Mouse (Mus musculus): Measurements from ENCODE around the gene Cfap77.

Gene Cfap77

DNA sequence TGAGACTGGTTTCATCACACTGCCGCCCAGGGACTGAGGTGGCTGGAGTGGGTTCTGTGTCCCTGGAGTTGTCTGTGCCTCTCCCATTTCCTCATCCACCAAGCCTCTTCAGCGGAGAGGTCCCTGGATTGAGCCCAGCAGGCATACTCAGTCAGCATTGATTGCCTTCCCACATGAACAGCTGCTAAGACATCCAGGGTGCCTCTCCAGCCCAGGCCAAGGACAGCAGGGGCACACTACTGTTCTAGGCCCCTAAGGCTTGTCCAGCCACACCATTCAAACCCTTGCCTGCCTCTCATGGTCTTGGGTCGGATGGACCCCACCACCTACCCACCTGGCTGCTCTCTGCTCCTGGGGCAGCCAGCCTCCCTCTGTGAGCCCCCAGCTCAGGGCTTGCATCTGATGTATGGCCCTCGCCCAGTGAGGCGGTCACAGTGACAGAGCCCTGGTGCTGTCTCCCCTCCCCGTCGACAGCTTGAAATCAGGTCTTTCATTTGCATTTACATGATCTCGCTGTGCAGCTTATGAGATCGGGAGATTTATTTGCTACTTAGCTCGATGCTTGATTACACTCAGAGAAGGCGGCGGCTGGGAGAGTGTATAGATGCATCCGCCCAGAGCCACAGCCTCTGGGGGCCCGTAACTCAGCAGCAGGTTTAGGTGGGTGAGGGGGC lies 57.6 kb downstream of the Cfap77 start:
- DNase-seq (ENCODE audit: low spot score in 2 of 2): no peak

DNA sequence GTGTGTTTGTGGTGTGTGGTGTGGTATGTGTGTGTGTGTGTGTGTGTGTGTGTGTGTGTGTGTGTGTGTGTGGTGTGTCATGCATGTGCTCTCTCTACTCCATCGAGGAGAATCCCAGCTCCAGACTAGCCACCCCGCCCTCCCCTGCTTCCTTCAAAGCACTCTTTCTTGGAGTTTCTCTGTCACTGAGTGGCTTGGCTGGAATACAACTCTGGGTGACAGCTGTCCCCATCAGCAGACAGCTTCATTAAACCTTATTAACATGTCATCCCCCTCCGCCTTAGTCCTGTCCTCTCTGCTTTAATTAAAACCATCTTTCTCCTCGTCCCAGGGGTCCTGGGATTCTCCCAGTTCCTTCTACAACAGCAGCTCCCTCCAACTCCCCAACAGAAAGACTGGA lies 59.4 kb downstream of the Cfap77 start:
- DNase-seq (ENCODE audit: low spot score in 2 of 2): no peak

DNA sequence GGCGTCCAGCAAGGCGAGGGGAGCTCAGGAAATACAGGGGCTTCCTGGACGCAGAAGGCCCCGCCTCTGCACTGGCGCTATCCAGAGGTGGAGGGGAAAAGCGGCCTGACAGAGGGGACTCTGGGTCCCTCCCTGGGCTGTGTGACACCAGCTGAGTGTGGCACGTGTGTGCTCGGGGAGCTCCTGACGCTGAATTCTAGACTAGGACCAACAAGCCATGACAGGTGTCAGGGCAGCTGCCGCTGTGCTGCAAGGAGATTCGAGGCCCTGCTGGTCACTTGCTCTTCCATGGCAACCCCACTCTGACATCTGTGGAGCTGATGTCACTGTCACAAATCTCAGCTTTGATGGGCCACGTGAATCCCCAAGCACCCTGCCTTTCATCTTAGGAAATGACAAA lies 60.9 kb downstream of the Cfap77 start:
- no peak for DNase-seq (ENCODE audit: low spot score in 2 of 2)

DNA sequence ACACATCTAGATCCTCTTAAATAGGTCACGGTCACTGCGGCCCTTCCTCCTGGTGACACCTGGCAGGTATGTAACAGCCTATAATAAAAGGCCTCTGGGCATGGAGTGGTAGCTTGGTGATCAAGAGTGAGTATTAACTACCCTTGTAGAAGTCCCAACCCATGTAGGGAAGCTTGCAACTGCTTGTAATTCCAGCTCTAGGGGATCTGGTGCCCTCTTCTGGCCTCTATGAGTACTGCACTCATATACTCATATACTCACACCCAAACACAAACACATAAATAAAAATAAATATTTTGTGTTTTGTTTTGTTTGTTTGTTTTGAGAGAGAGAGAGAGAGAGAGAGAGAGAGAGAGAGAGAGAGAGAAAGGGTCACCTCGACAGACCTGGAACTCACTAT lies 66.1 kb downstream of the Cfap77 start:
- DNase-seq (ENCODE audit: low spot score in 2 of 2): no peak

DNA sequence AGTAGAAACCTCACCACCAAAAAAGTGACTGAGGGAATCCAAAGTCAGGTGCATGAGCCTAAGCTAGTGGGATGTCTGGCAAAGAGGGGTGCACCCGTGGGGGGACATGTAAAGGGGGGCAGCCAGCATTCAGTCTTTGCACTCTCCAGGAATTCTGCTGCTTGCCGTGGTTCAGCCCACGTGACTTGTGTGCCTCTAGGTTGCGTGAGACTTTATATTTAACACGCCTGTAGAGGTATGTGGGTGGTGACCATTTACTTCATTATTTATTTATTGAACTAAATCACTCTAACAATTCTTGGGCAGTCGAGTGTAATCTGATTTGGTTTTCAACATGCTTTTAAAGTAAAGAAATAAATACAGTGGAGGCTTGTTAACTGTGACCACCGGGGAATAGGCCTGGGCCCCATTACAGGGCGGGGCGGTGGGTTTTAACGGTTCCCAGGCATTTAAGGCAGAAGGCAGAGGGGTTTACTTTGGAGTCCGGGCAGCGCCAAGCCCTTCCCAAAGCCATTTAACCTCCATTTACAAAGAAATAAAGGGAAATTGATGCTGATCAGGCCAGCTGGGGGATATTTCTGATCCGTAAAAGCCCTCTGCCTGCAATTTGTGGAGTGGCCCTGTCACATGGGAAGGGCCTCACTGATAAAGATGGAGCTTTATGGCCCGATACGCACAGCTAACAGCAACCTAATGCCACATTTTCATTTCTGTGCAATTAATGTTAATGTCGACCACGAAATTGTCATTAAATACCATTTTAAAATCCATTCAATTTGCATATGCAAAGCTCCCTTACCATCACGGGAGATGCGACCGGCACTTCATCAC lies 74.6 kb downstream of the Cfap77 start:
- DNase-seq (ENCODE audit: low spot score in 2 of 2): no peak

DNA sequence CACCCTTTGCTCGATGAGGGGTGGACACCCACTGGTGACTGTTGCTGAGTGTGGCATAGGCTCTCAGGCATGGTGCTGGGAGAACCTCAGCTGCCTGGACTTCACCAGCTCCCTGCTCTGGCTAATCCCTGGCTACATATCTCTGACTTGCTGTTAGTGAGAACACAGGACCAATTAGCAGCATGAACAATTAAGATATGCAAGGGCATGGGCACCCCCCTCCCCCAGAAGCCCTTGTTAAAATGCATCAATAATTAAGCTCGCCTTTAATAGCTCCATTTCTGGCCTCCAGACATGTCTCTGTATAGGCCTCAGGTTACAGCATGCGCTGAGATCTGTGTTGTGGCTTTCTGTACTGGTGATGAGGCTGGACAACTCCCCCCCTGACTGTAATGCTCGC lies 76.4 kb downstream of the Cfap77 start:
- DNase-seq (ENCODE audit: low spot score in 2 of 2): no peak

DNA sequence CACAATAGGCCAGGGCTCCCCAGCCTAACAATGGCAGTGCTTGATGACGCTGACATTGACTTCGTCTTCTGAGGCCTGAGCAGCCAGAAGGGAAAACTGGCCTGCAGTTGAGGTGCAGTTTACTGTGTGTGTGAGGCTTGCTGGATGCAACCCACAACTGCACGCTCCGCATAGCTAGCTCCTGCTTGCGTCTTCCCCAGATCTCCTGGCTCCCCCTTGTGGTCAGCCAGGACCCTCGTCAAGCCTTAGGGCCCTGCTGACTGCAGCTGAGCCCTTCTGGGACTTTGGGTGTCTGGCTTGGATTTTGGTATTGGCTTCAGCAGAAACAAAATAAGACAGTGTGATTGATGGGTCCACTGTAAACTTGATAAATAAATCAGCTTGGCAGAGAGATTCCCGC lies 78.2 kb downstream of the Cfap77 start:
- DNase-seq (ENCODE audit: low spot score in 2 of 2): peak; percentile 11 to 12

DNA sequence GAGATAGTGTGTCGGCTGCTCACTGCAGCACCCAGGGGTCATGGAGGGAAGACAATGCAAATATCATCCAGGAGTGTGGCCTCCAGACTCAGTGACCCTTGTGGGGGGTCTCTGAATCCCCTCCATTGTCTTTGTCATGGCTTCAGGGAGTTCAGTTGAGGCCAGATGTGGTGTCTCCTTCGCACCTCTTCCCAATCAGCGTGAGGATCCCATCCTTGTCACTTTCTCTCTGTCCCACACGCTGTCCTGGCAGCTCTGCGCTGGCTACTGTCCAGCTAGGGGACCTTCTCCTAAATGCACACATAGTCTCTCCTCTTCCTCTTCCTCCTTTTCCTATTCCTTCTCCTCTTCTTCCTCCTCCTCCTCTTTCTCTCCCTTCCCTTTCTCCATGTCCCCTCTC lies 79.3 kb downstream of the Cfap77 start:
- no peak for DNase-seq (ENCODE audit: low spot score in 2 of 2)

DNA sequence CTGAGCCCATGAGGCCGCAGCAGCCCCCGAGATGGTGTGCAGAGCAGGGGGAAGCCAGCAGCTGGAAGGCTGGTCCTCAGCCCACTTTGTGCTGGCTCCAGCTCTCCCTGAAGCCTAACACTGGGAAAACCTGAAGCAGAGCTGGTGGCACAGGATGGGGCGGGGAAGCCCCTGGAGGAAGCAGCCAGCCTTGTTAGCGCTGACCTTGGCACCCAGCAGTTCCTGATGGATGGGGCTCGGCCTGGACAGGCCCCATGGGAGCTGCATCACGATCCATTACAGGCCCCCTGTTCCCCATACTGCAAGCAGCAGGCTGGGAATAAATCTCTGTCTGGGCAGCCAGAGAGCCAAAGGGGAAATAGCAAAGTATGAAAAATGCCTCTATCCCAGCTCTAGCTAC lies 80.3 kb downstream of the Cfap77 start:
- DNase-seq (ENCODE audit: low spot score in 2 of 2): no peak

DNA sequence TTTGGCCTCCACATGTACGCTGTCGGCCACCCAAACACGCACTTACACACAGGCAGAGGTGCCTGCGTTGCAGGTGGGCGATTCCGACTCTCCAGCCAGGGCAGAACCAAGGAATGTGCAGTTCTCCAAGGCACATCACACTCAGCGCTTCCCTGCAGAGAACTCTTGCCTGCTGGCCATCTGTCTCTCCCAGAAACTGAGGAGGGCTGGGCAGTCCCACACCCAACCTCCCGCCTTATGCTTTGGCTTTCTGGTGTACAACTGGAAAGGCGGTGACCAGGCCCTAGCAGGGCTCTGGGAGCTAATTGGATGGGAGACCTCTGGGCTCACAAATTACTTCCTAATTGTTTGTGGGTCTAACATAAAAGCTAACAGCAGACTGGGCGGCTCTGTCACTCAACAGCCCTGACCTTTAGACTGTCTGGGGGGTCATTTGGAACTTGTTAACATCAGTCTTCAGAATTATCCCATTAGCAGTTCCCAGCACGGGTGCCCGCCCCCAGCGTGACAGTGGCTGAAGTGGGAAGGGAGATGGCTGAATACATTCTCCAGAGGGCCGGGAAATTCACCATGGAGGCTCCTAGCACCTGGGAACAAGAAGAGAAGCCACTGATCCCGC lies 80.9 kb downstream of the Cfap77 start:
- DNase-seq (ENCODE audit: low spot score in 2 of 2): no peak

DNA sequence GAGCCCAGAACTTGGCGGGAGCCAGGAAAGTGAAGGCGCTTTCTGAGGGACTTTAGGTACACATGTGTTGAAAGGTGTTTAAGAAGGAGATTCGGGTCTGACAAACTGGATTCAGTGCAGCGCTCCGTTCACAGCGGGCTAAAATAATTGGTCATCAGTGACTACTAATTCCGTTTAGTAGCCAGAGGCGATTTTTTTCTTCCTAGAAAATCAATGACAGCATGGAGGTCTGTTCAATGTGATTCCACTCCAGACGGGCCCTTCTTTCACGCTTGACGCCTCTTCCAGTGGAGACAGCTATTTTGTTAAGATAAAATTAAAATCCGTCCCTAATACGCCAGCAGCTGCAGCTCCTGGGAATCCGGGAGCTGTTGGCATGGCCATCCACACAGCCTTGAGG lies 84.4 kb downstream of the Cfap77 start:
- no peak for DNase-seq (ENCODE audit: low spot score in 2 of 2)

DNA sequence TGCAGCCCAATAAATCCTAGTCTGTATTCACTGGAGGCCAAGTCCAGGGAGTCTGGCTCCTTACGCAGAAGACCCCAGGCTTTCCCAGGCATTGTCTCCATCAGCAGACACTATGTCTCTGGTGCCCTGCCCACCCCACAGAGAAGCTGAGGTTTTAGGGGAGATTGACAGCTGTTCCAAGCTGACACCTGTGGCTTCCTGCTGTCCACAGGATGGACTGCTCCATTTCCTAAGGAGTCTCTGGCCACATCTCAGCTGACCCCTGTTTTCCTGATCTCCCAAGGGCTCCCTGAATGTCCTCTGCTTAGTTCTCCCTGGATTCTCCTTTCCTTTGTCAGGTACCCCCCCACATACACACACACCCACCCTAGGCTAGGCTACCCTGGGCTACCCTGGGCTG lies 86.6 kb downstream of the Cfap77 start:
- DNase-seq (ENCODE audit: low spot score in 2 of 2): no peak

DNA sequence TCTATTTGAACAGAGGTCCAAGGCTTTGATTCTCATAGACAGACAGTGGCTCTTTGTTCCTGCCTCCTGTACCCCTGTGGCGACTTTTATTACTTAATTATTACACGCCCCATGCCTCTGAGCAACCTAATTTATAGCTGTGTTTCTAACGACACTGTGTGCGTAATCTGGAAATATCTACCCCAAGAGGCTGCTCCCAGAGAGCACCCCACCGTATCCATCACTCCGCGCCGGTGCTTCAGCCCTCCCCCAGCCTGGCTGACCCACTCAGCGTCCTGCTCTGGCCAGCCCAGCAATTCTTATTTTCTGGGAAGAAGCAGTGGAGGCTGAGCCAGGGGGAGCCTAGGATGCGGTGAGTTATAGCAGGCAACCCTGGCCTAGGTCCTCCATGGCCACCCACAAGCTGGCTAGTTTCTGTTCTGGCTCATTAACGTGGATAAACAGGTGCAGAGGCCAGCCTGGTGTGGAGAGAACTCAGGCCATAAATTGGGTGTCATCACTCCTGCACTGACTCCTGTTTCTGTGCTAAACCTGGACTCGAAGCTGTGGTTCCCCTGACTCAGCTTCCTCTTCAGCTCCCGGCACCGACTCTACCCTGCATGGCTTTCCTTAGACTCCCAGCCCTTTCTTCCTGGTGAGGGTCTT lies 88.6 kb downstream of the Cfap77 start:
- no peak for DNase-seq (ENCODE audit: low spot score in 2 of 2)

DNA sequence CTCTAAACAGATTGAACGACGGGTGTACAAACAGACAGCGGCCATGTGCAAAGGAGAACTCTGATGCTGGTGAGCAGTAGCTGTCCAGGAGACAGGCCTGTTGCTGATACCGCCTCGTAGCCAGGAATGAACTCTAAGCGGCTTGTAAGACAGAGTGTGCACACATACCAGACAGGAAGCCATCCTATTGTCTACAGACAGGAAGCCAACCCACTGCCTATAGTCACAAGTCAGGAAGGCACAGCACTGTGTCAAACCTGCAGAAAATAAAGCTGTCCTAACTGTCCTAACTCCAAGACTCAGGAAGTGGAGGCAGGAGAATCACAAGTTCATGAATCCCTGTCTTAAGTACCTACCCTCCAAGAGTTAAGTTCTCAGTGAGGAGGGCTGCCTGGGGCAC lies 91.3 kb downstream of the Cfap77 start:
- DNase-seq (ENCODE audit: low spot score in 2 of 2): no peak

DNA sequence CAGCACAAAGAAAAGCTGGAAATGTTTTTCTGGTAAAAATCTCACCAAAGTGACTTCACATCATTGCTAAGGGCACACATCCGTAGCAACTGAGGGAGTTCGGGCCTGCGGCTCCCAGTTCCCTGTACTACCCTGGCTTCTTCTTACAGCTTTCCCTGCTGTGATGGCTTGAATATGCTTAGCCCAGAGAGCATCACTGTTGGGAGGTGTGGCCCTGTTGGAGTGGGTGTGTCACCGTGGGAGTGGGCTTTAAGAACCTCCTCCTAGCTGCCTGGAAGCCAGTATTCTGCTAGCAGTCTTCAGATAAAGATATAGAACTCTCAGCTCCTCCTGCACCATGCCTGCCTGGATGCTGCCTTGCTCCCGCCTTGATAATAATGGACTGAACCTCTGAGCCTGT lies 93.2 kb downstream of the Cfap77 start:
- no peak for DNase-seq (ENCODE audit: low spot score in 2 of 2)

DNA sequence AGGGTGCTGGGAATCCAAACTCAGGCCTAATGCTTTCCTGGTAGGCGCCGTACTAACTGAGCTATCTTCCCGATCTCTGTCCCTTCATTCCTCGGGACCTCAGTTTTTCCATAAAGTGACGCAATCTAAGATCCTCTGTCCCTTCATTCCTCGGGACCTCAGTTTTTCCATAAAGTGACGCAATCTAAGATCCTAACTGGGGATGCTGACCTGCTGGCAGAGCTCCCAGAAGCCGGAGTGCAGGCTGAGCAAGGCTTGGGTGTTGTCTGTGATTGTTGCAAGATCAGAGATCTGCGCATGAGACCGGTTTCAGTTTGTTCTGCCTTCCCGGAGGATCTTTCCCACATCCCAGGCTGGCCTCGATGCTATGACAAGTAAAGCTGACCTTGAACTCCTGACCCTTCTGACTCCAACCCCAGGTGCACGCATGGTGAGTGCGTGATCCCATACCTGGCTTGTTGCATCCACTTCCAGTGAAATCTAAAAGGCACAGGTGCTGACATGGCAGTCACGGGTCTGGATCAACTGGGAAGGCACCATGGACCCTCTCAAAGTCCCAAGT lies 93.8 kb downstream of the Cfap77 start:
- no peak for DNase-seq (ENCODE audit: low spot score in 2 of 2)

DNA sequence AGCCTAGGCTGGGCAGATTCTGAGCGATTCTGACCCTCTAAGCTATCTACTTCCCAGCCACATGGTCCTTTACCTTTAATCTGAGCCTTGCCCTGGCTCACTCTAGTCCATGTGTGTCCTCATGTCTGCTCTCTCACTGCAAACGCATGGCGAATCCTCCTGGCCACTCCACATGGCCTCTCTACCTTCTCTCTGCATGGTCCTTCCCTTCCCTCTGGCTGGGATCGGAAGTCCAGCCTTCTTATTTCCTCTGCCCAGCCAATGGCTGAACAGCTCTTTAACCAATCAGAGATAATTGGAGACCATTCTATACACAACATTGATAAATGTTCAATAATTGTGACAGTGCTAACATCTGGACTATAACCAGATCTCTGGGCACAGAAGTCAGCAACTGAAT lies 98.0 kb downstream of the Cfap77 start:
- no peak for DNase-seq (ENCODE audit: low spot score in 2 of 2)

DNA sequence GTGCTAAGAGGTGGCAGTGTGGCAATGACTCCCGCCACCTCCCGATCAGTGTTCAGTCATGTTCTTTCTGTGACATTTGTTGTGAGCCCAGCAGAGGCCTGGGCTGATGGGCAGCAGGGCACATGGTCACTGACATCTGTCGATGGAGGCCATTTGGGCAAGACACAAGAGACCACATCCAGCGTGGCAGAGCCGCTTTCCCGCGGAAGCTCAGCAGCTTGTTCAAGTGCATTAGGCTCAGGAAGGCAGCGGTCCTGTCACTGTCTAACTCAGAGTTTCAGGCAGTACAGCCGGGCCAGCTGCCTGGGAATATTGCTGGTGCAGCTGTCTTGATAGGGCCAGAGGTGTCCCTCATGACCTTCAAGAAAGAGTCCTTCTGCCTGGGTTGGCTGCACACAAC lies 100.3 kb downstream of the Cfap77 start:
- DNase-seq (ENCODE audit: low spot score in 2 of 2): no peak

DNA sequence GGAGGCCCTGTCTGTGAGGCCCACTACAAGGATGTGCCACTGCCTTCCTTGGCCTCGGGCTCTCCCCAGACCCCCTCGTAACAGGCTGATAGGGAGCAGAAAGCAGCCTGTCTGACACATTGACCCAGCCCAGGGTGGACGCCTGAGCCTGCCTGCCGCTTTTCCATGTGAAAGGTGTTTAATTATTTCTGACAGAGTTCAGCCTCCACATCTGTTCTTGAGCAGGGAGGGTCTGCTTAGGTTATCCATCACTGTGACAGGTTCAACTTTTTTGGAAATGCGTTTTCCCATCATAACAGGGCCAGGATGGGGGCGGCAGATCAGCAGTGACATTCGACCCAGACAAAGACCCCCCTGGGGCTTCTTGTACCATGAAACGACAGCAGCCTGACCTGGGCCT lies 101.9 kb downstream of the Cfap77 start:
- DNase-seq (ENCODE audit: low spot score in 2 of 2): no peak

DNA sequence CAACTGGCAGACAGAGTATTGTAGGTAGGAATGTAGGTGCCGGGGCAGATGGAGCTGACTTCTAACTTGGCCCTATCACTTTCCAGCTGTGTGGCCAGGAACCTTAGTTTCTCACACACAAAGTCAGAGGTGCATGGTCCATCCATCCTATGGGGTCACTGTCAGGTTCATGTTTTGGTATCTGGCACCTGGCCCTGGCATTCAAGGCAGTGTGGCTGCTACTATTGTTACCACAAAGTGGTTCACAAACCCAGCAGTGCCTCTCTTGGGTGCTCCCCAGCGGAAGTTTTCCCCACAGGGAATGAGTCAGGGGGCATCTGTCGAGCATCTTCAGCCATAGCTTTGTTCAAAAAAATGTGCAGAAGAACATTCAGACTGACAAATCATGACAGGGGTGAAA lies 108.6 kb downstream of the Cfap77 start:
- DNase-seq (ENCODE audit: low spot score in 2 of 2): no peak

DNA sequence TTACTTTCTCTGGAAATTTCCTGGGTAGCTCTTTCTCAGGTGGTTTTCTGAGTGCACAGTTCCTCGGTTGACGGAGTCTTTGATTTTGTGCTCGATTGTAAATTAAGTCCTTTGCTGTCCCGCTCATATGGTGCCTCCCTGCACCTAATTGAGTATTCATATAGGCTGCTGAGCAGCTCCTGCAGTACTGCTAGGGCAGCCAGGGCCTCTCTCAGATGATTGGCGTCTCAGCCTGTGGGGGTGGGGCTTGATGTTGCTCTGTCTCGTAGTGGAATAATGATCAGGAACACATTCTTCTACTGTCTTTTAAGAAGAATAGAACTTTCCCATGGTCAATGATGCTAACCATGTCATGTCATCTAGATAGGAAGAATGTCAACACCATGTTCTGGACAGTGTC lies 109.5 kb downstream of the Cfap77 start:
- no peak for DNase-seq (ENCODE audit: low spot score in 2 of 2)
